Mouse (Mus musculus): ENCODE data around the gene Ccdc69.

DNA sequence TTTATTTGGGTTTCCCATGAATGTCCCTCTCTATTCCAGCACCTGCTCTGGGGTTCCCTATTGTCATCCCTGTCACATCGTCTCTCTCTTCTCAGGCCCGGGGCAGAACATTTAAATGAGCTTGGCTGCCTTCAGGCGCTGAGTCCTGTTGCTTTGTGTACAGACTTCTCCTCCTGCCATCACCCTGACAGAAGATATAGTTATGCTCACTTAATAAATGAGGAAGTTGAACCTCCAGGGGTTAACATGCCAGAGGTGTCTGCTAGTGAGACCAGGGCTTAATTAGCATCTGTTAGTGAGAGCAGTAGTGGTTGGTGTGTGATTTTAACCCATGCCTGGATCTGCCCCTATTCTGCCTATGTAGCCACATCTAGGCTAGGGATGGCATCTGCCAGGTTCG is 21.9 kb upstream of the Ccdc69 start:
- no peak for TF ChIP-seq CTCF (IDR thresholded peaks at IDR 0.05)
- TF ChIP-seq EP300 (IDR thresholded peaks at IDR 0.05): no peak

All from lung, postnatal 0 days (tissue).